ENCODE assay signal across 24 mouse cellular contexts in genomic region chr11:99556753-99557152, GRCm38 (mm10). TPM values are rescaled to one million over a fixed set of nuclear protein-coding genes. Genes with fewer than 3 reads are reported as not detected.
"Had no signal": no experiment of that assay in that cellular context is flagged by ENCODE, and none has a peak within 500 bp of the region (broad histone marks: within the 10 kb centered on the region; RNA-seq: fewer than 3 reads in every experiment).

Krtap3-2 (minus strand) TSS chr11:99556853.

- H3K27me3 ChIP-seq: neural tube, embryonic 13.5 days; neural tube, embryonic 15.5 days; stomach, embryonic 15.5 days had no signal

- H3K4me1 ChIP-seq: neural tube, embryonic 13.5 days; neural tube, embryonic 15.5 days; stomach, embryonic 15.5 days had no signal

- H3K9ac ChIP-seq: neural tube, embryonic 13.5 days; neural tube, embryonic 15.5 days; stomach, embryonic 15.5 days had no signal

- H3K4me3 ChIP-seq: neural tube, embryonic 13.5 days; neural tube, embryonic 15.5 days; stomach, embryonic 15.5 days had no signal

- H3K9me3 ChIP-seq: neural tube, embryonic 13.5 days; neural tube, embryonic 15.5 days; stomach, embryonic 15.5 days had no signal

- H3K4me2 ChIP-seq: neural tube, embryonic 13.5 days; neural tube, embryonic 15.5 days; stomach, embryonic 15.5 days had no signal

- H3K36me3 ChIP-seq: neural tube, embryonic 13.5 days; neural tube, embryonic 15.5 days; stomach, embryonic 15.5 days had no signal

- DNase-seq: retina, postnatal 1 day; right cerebral cortex, adult 18-20 months; right cerebral cortex, postnatal 14 days; right cerebral cortex, postnatal 25 days; right cerebral cortex, postnatal 4 days; spleen, adult 18-20 months; thymus, adult 18-20 months; thymus, adult 2 months; thymus, postnatal 14 days; thymus, postnatal 25 days; thymus, postnatal 36 days; thymus, postnatal 4 days had no signal

- H3K27ac ChIP-seq: neural tube, embryonic 13.5 days; neural tube, embryonic 15.5 days; stomach, embryonic 15.5 days; stomach, postnatal 0 days had no signal

RNA-seq across cellular contexts. Expression of gene Krtap3-2, which starts in this region (rescaled TPM):
- polyA plus RNA-seq: neural tube, embryonic 13.5 days; neural tube, embryonic 14.5 days; neural tube, embryonic 15.5 days; small intestine, adult 2 months; spleen, adult 2 months; stomach, embryonic 14.5 days; stomach, embryonic 15.5 days; stomach, embryonic 16.5 days; testis, adult 2 months; thymus, postnatal 0 days; urinary bladder, adult 2 months had no signal
